Mouse (Mus musculus) left cerebral cortex, adult 11 months (tissue): Measurements from ENCODE around the gene Trpm2.

Source experiments
- DNase-seq: peaks from one replicate; pipeline ENCODE4 v3.0.0; 2022; ENCODE audit warnings: low spot score

Gene Trpm2

GRCm38 (mm10) chr10:77902894-77903715 lies 67.3 kb downstream of the Trpm2 start:
- peak; percentile 64 for DNase-seq

GRCm38 (mm10) chr10:77902211-77902893 lies 68.0 kb downstream of the Trpm2 start, which contains the start of gene Lrrc3:
Gene Lrrc3 (minus strand): TSS chr10:77902536.
- no peak for DNase-seq

GRCm38 (mm10) chr10:77901871-77902210 lies 68.5 kb downstream of the Trpm2 start:
- DNase-seq: no peak

- DNase-seq: no peak
These were observed 69.2 kb downstream of the Trpm2 start for GRCm38 (mm10) chr10:77900903-77901818.

GRCm38 (mm10) chr10:77900126-77900525 lies 70.2 kb downstream of the Trpm2 start:
- no peak for DNase-seq

GRCm38 (mm10) chr10:77895562-77895961 lies 74.8 kb downstream of the Trpm2 start:
- no peak for DNase-seq

GRCm38 (mm10) chr10:77890987-77891565 lies 79.3 kb downstream of the Trpm2 start:
- DNase-seq: no peak

- DNase-seq: no peak
These were observed 84.2 kb downstream of the Trpm2 start for GRCm38 (mm10) chr10:77886007-77886747.

GRCm38 (mm10) chr10:77882553-77882952 lies 87.8 kb downstream of the Trpm2 start:
- no peak for DNase-seq

- DNase-seq: no peak
These were observed 90.1 kb downstream of the Trpm2 start for GRCm38 (mm10) chr10:77880305-77880704.

GRCm38 (mm10) chr10:77878985-77879384 lies 91.4 kb downstream of the Trpm2 start:
- DNase-seq: no peak

- no peak for DNase-seq
These were observed 100.7 kb downstream of the Trpm2 start for GRCm38 (mm10) chr10:77869651-77870050.

- no peak for DNase-seq
These were observed 102.8 kb downstream of the Trpm2 start for GRCm38 (mm10) chr10:77867546-77867945.

- DNase-seq: no peak
These were observed 105.6 kb downstream of the Trpm2 start for GRCm38 (mm10) chr10:77864762-77865143.

- no peak for DNase-seq
These were observed 106.1 kb downstream of the Trpm2 start for GRCm38 (mm10) chr10:77864067-77864761.

- no peak for DNase-seq
These were observed 108.7 kb downstream of the Trpm2 start, which contains the start of gene Gm3285 for GRCm38 (mm10) chr10:77861675-77862074. Gene Gm3285 (plus strand): TSS chr10:77861975.
